Mouse (Mus musculus) limb, embryonic 10.5 days (tissue): ENCODE measurements around the gene Ctsz. TPM values are rescaled to one million over a fixed set of nuclear protein-coding genes. Genes with fewer than 3 reads are reported as not detected.

ENCODE experiments used
- DNase-seq: peaks from one replicate; pipeline ENCODE4 v3.0.0-alpha.2; 2017; ENCODE audit warnings: low spot score
- H3K27ac ChIP-seq: fragments of 300-500 bp; sonication (generic); 2 replicates; pipeline ENCODE4 v1.5.1; 2016; ENCODE audit warnings: mild to moderate bottlenecking
- H3K27me3 ChIP-seq: fragments of 300-500 bp; sonication (generic); 2 replicates; pipeline ENCODE4 v1.6.1; 2016; ENCODE audit warnings: low read depth, mild to moderate bottlenecking; ENCODE audit not compliant: poor library complexity, severe bottlenecking
- H3K36me3 ChIP-seq: fragments of 300-500 bp; sonication (generic); 2 replicates; pipeline ENCODE4 v1.6.1; 2016; ENCODE audit warnings: mild to moderate bottlenecking, moderate library complexity
- H3K4me1 ChIP-seq: fragments of 300-500 bp; sonication (generic); 2 replicates; pipeline ENCODE4 v1.6.1; 2016
- H3K4me3 ChIP-seq: fragments of 300-500 bp; sonication (generic); 2 replicates; pipeline ENCODE4 v1.5.1; 2016; ENCODE audit warnings: mild to moderate bottlenecking, moderate library complexity
- H3K9me3 ChIP-seq: fragments of 300-500 bp; sonication (generic); replicated peaks from 2 replicates; pipeline ENCODE4 v1.6.1; 2016; ENCODE audit warnings: mild to moderate bottlenecking
- WGBS: fragments of 180-500 bp; shearing (Covaris S2); methylation state at CpG from one replicate; pipeline ENCODE4 v1.1.7; 2016; 5-methylcytosine and 5-hydroxymethylcytosine counted together
- polyA plus RNA-seq: library from polyadenylated mRNA; unstranded; fragments of >200 nt; fragmentation: Nextera tagmentation; extraction: Ambion mirVana; gene quantifications from 2 replicates; pipeline ENCODE4 v1.2.1, GENCODE M21; 2016

Ctsz gene
- 105 and 107 TPM in 2 replicates for polyA plus RNA-seq

- Histone ChIP-seq H3K27me3 (no peaks in the 10 kb centered on the region), H3K36me3 (peaks cover 25% of the 10 kb centered on the region), H3K27ac (peak within 1 kb of the TSS; percentile 90), H3K9me3 (no peaks in the 10 kb centered on the region), H3K4me3 (peak within 1 kb of the TSS; percentile 72), H3K4me1 (peaks cover 46% of the 10 kb centered on the region)
- under 1% methylated on average over 38 of the region's 38 CpGs for WGBS
- peak; percentile 82 for DNase-seq
Observed at GRCm38 (mm10) chr2:174438737-174439449, at the start of gene Ctsz. Gene Ctsz (minus strand): TSS chr2:174439039.

GRCm38 (mm10) chr2:174487005-174487404 is 48.2 kb upstream of the Ctsz start:
- Histone ChIP-seq H3K27ac (no peak overlapping the region), H3K4me3 (no peak overlapping the region), H3K36me3 (no peaks in the 10 kb centered on the region), H3K9me3 (no peaks in the 10 kb centered on the region), H3K4me1 (no peaks in the 10 kb centered on the region), H3K27me3 (no peaks in the 10 kb centered on the region)
- WGBS: 90% methylated on average over 5 of the region's 5 CpGs
- DNase-seq: no peak

- Histone ChIP-seq H3K4me1 (peaks cover 3% of the 10 kb centered on the region; the same call in 1 of the 2 replicates), H3K4me3 (no peak overlapping the region), H3K9me3 (no peaks in the 10 kb centered on the region), H3K27ac (no peak overlapping the region), H3K27me3 (no peaks in the 10 kb centered on the region), H3K36me3 (no peaks in the 10 kb centered on the region)
- DNase-seq: no peak
- 86% methylated on average over 5 of the region's 5 CpGs for WGBS
Observed at GRCm38 (mm10) chr2:174478746-174479145, 39.9 kb upstream of the Ctsz start.

- Histone ChIP-seq H3K36me3 (no peaks in the 10 kb centered on the region), H3K27ac (no peak overlapping the region), H3K4me1 (peaks cover 12% of the 10 kb centered on the region), H3K27me3 (no peaks in the 10 kb centered on the region), H3K4me3 (no peak overlapping the region), H3K9me3 (no peaks in the 10 kb centered on the region)
- no peak for DNase-seq
- WGBS: 80% methylated on average over 3 of the region's 3 CpGs
Observed at GRCm38 (mm10) chr2:174477543-174478319, 38.9 kb upstream of the Ctsz start.

DNA sequence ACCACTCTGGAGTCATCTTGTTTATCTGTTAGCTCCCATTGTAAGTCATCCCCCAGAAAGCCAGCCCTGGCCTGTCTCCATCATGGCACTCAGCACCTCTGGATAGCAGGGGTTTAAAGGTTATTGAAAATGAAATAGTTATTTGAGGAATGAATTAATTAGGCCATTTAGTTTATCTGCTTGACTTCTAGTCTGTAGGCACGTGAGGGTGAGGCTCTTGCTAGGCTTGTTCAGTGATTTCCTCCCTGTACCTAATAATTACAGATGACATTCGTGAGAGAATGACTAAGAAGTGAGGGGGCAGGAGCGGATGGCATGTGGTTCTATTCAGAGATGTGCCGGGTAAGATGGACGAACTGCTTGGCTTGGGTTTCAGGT is 34.7 kb upstream of the Ctsz start:
- Histone ChIP-seq H3K9me3 (no peaks in the 10 kb centered on the region), H3K4me1 (peaks cover 21% of the 10 kb centered on the region), H3K27ac (peak overlapping the region; percentile 93), H3K4me3 (peak overlapping the region; percentile 79), H3K27me3 (no peaks in the 10 kb centered on the region), H3K36me3 (peaks cover 34% of the 10 kb centered on the region)
- WGBS: 67% methylated on average over 5 of the region's 5 CpGs
- DNase-seq: no peak

GRCm38 (mm10) chr2:174472818-174473549 is 34.1 kb upstream of the Ctsz start, which contains the start of gene Prelid3b:
Gene Prelid3b (minus strand): TSS chr2:174473081.
- no peaks in the 10 kb centered on the region for H3K27me3 ChIP-seq
- WGBS: under 1% methylated on average over 53 of the region's 53 CpGs
- peak within 1 kb of the TSS; percentile 79 for H3K4me3 ChIP-seq

DNA sequence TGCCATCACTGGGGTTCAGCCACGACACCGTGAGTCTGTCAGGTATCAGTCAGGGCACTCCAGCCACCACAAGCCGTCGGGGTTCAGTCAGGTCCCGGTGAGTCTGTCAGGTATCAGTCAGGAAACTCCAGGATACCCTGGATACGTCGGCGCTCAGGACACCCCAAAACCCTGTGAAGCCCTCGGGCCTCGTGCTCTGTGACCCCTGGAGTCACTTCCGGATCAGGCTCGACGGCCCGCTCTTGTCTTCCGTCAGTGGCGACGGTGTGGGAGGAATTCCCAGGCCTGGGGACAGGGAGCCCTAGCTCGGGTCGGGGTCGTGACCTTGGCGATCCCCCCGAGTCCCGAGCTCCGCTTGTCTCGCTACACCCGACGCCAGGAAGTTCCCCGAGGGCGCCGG is 33.6 kb upstream of the Ctsz start:
- Histone ChIP-seq H3K27ac (peak overlapping the region; percentile 93), H3K4me1 (peaks cover 21% of the 10 kb centered on the region), H3K4me3 (peak overlapping the region; percentile 79), H3K9me3 (no peaks in the 10 kb centered on the region), H3K27me3 (no peaks in the 10 kb centered on the region), H3K36me3 (peaks cover 46% of the 10 kb centered on the region)
- 8% methylated on average over 30 of the region's 30 CpGs for WGBS
- DNase-seq: no peak

More at GRCm38 (mm10) chr2:174472818-174473549, 34.1 kb upstream of the Ctsz start, which contains the start of gene Prelid3b:
- H3K36me3 ChIP-seq: peaks cover 40% of the 10 kb centered on the region
- peaks cover 21% of the 10 kb centered on the region for H3K4me1 ChIP-seq
- no peaks in the 10 kb centered on the region for H3K9me3 ChIP-seq
- H3K27ac ChIP-seq: peak within 1 kb of the TSS; percentile 93
- peak; percentile 99 for DNase-seq

DNA sequence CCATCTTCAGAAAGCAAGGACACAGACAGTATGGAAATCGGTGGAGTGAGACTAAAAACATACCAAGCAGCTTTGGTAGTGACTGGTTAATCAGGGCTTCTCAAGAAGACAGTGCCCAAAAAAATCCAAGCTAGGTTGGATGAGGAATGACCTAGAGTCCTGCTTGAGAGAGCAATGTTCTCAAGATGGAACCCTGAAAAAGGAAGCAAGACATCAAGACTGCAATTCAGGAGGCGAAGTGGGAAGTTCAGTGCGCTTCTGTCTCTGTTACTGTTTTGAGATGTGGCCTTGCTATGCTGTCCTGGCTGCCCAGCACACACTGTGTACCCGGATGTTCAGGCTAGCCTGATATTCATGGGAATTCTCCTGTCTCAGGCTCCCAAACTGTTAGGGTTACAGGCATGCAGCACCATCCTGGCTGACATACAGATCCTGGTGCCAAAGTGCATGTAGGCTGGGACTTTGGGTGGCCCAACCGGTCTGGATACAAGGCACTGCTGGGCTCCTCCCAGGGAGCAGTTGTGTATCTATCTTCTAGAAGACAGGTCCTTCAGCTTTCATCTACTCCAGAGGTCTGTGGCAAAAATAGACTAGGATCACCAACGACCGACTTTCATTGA is 32.1 kb upstream of the Ctsz start:
- Histone ChIP-seq H3K27me3 (no peaks in the 10 kb centered on the region), H3K27ac (no peak overlapping the region), H3K9me3 (no peaks in the 10 kb centered on the region), H3K4me1 (peaks cover 19% of the 10 kb centered on the region), H3K4me3 (no peak overlapping the region), H3K36me3 (peaks cover 61% of the 10 kb centered on the region)
- 93% methylated on average over 7 of the region's 7 CpGs for WGBS
- no peak for DNase-seq

GRCm38 (mm10) chr2:174470333-174470732 is 31.5 kb upstream of the Ctsz start:
- DNase-seq: no peak
- H3K9me3 ChIP-seq: no peaks in the 10 kb centered on the region
- H3K4me3 ChIP-seq: no peak overlapping the region
- H3K27ac ChIP-seq: no peak overlapping the region
- WGBS: 93% methylated on average over 4 of the region's 4 CpGs
- no peaks in the 10 kb centered on the region for H3K27me3 ChIP-seq
- peaks cover 19% of the 10 kb centered on the region for H3K4me1 ChIP-seq
- H3K36me3 ChIP-seq: peaks cover 66% of the 10 kb centered on the region

DNA sequence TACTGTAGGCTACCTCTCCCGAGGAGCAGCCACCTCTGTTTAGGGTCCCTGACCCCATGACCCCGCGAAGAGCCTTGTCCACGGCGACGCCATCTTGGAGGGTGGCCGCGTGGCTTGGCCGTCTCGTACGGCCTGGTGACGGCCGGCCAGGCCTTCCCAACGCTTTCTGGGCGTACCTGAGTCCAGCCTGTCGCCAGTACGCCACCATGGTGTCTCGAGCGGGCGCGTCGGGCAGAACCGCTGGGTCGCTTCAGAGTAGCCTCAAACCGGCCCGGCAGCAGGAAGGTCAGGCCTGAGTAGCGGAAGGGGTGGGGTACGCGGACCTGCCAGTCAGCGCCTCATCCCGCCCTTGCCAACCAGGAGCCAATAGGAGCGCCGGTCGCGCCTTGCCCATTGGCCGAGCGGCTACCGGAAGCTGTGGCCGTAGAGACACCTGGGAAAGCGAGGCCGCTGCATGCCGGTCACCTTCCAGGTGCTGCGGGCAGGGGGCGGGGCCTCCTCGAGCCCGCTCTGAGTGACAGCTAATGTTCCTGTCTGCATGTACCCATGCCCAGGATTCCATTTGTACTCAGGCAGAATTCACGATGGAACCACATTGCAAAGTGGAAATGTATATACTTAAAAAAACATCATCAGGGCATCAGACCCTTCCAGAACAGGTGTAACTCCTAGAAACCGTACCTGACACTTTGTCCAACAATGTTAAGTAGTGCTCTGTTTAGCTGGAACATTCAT is 25.1 kb upstream of the Ctsz start, which contains the start of gene Atp5e:
TSS of gene Atp5e (minus strand) at position 317 of the 735 bp plus-strand sequence.
- Histone ChIP-seq H3K36me3 (peaks cover 75% of the 10 kb centered on the region), H3K4me3 (peak within 1 kb of the TSS; percentile 78), H3K9me3 (no peaks in the 10 kb centered on the region), H3K4me1 (peaks cover 28% of the 10 kb centered on the region), H3K27me3 (no peaks in the 10 kb centered on the region), H3K27ac (peak within 1 kb of the TSS; percentile 94)
- DNase-seq: peak; percentile 96
- 2% methylated on average over 48 of the region's 48 CpGs for WGBS

DNA sequence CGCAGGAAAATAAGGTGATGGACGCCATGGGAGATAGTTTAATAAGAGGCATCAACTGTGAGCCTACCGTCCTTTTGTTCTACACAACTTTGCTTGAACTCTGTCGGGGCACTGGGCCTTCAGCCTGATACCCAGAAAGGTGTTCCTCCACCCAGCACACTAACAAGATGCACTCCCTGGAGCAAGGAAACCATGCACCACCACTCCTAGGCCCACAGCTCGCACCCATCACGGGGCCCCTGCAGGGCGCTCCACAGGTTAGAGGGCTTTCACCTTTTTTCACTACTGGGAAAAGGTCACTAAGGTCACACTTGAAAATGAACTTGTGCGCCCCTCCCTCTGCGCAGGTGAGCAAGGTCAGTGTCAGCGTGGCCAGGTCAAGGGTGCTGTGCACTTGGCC is 24.5 kb upstream of the Ctsz start:
- H3K27me3 ChIP-seq: no peaks in the 10 kb centered on the region
- peak overlapping the region; percentile 78 for H3K4me3 ChIP-seq
- peaks cover 28% of the 10 kb centered on the region for H3K4me1 ChIP-seq
- H3K9me3 ChIP-seq: no peaks in the 10 kb centered on the region
- H3K27ac ChIP-seq: peak overlapping the region; percentile 94
- no peak for DNase-seq
- H3K36me3 ChIP-seq: peaks cover 69% of the 10 kb centered on the region
- WGBS: 48% methylated on average over 10 of the region's 10 CpGs

DNA sequence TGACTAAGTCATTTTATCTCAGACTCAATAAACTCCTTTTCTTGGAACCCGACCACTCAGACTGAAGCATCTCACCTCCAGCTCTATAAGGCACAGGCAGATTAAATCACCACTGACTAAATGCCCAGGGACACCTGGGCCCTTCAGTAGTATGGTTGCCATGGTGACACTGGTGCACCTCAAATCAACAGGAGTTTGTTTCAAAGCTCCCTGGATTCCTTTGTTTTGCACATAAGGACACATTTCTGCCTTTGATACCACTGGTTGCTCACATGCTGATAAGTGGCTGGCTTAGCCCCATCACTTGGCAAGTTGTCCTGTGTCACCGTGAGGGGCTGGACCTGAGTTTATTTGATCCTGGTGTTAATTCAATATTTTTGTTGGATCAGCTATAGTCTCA is 20.5 kb upstream of the Ctsz start:
- H3K27ac ChIP-seq: no peak overlapping the region
- no peak for DNase-seq
- peaks cover 31% of the 10 kb centered on the region for H3K36me3 ChIP-seq
- no peak overlapping the region for H3K4me3 ChIP-seq
- H3K4me1 ChIP-seq: peaks cover 28% of the 10 kb centered on the region
- H3K27me3 ChIP-seq: no peaks in the 10 kb centered on the region
- H3K9me3 ChIP-seq: no peaks in the 10 kb centered on the region
- 85% methylated on average over 2 of the region's 2 CpGs for WGBS
